8 mouse cellular contexts compared by ENCODE assay signal in the genomic region with DNA sequence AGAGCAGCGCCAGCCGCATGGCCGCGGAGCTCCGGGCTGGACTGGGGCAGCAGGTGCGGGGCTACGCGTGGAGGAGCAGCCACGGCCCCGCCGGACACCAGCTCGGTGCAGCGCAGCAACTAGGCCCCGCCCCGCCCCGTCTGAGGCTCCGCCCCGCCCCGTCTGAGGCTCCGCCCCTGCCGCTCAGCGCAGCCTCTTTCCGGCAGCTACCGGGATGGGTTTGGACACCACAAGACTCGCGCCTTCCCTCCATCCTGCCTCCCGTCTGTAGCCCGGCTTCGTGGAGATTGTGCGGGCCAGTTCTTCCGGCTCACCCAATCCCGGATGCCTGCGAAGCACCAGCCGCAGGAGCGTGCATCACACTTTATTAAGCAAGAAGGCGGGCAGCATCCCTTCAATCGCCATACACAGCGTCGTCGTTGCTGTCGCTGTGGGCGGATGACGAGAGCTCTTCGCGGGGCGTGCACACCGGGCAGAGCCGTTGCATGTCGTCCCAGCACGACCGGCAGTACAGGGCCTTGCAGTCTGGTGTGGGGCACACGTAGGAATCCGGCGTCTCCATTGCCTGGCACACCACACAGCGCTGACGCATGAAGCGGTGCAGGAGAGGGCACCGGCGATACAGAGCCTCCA. TPM values are rescaled to one million over a fixed set of nuclear protein-coding genes. Genes with fewer than 3 reads are reported as not detected.
DNase-seq lines count a peak whose midpoint lies in the region; ATAC-seq lines count a peak whose summit lies in the region.

A gene (minus strand): TSS at position 128 of the 633 bp plus-strand sequence.

- peak; percentile 98 for DNase-seq in adrenal gland, postnatal 10 days
- peak; percentile 92 for DNase-seq in embryonic facial prominence, embryonic 10.5 days (ENCODE audit: low spot score)
- DNase-seq in kidney, adult 11 months: peak; percentile 89
- DNase-seq in left cerebral cortex, postnatal 4 days: peak; percentile 90
- peak; percentile 100 for DNase-seq in midbrain, embryonic 11.5 days (ENCODE audit: low spot score, missing footprints)
- DNase-seq in right cerebral cortex, postnatal 4 days: peak; percentile 90
- peak; percentile 88 for DNase-seq in yolk sac, embryonic 10.5 days (ENCODE audit: low spot score)

- peak within 1 kb of the TSS; percentile 95 for H3K4me2 ChIP-seq in midbrain, embryonic 11.5 days

- H3K9me3 ChIP-seq in embryonic facial prominence, embryonic 10.5 days: no peaks in the 10 kb centered on the region
- H3K9me3 ChIP-seq in midbrain, embryonic 11.5 days (ENCODE audit: control insufficient read depth, low read length): no peaks in the 10 kb centered on the region

- H3K4me1 ChIP-seq in embryonic facial prominence, embryonic 10.5 days: peaks cover 48% of the 10 kb centered on the region
- H3K4me1 ChIP-seq in midbrain, embryonic 11.5 days (ENCODE audit: control insufficient read depth, insufficient read depth, low read length): peaks cover 13% of the 10 kb centered on the region

- peak within 1 kb of the TSS; percentile 77 for H3K27ac ChIP-seq in embryonic facial prominence, embryonic 10.5 days (replicated peaks)
- no peak within 1 kb of the TSS; the same call in 1 of the 2 replicates for H3K27ac ChIP-seq in midbrain, embryonic 11.5 days (ENCODE audit: low read depth, low read length)

- H3K9ac ChIP-seq in midbrain, embryonic 11.5 days (ENCODE audit: low read length): peak within 1 kb of the TSS; percentile 56

- peaks cover 77% of the 10 kb centered on the region for H3K27me3 ChIP-seq in embryonic facial prominence, embryonic 10.5 days (replicated peaks; ENCODE audit: low read depth, poor library complexity, severe bottlenecking)
- H3K27me3 ChIP-seq in midbrain, embryonic 11.5 days (ENCODE audit: control insufficient read depth, insufficient read depth, low read length): peaks cover 10% of the 10 kb centered on the region

- intact Hi-C loops in left cerebral cortex, postnatal 4 days (cut with DNase I): no loop called here

- ATAC-seq in granulocyte monocyte progenitor cell, adult 5-6 weeks (replicated peaks; ENCODE audit: poor library complexity, severe bottlenecking): peak; percentile 72
- ATAC-seq in midbrain, embryonic 11.5 days (ENCODE audit: low FRiP score): peak; percentile 93

- 1% methylated on average over 59 of the region's 59 CpGs for WGBS in embryonic facial prominence, embryonic 10.5 days
- 2% methylated on average over 47 of the region's 59 CpGs for WGBS in midbrain, embryonic 11.5 days

- H3K4me3 ChIP-seq in embryonic facial prominence, embryonic 10.5 days: peak within 1 kb of the TSS; percentile 77
- peak within 1 kb of the TSS; percentile 57 for H3K4me3 ChIP-seq in midbrain, embryonic 11.5 days (ENCODE audit: low read depth, low read length)

- peaks cover 21% of the 10 kb centered on the region for H3K36me3 ChIP-seq in embryonic facial prominence, embryonic 10.5 days (replicated peaks)
- H3K36me3 ChIP-seq in midbrain, embryonic 11.5 days (ENCODE audit: control insufficient read depth, insufficient read depth, low read length): no peaks in the 10 kb centered on the region

RNA-seq across cellular contexts. Expression of the gene that starts here (rescaled TPM):
- 10 to 100 TPM; 62.8 to 68.9 TPM for total RNA-seq in adrenal gland, postnatal 10 days (2021)
- polyA plus RNA-seq in embryonic facial prominence, embryonic 10.5 days (2016; fragmentation: Nextera tagmentation; extraction: Ambion mirVana): 30.5 and 34.2 TPM in 2 replicates
- 42.7 and 80.7 TPM in 2 replicates for total RNA-seq in granulocyte monocyte progenitor cell, adult 5-6 weeks (2014; fragmentation: Nextera tagmentation)
- total RNA-seq in granulocyte monocyte progenitor cell, adult 5-6 weeks (2017): 34.8 and 44.8 TPM in 2 replicates
- total RNA-seq in left cerebral cortex, postnatal 4 days (2021): 10 to 100 TPM; 84.1 to 91.0 TPM
- polyA plus RNA-seq in midbrain, embryonic 11.5 days (2014; fragmentation: Nextera tagmentation; extraction: Ambion mirVana): 17.0 and 18.7 TPM in 2 replicates
